27 mouse cellular contexts compared by ENCODE assay signal in genomic region chr17:94808758-94809157, GRCm38 (mm10).
"Had no signal": no experiment of that assay in that cellular context is flagged by ENCODE, and none has a peak within 500 bp of the region (broad histone marks: within the 10 kb centered on the region; RNA-seq: fewer than 3 reads in every experiment).

No protein-coding gene starts in this region.

- ATAC-seq: forebrain, embryonic 13.5 days; forebrain, embryonic 14.5 days; forebrain, embryonic 15.5 days; forebrain, embryonic 16.5 days; forebrain, postnatal 0 days had no signal

- H3K4me2 ChIP-seq: embryonic facial prominence, embryonic 12.5 days; embryonic facial prominence, embryonic 13.5 days; embryonic facial prominence, embryonic 15.5 days; forebrain, embryonic 12.5 days; forebrain, embryonic 13.5 days; forebrain, embryonic 15.5 days had no signal

- H3K4me3 ChIP-seq: embryonic facial prominence, embryonic 10.5 days; embryonic facial prominence, embryonic 12.5 days; embryonic facial prominence, embryonic 13.5 days; embryonic facial prominence, embryonic 15.5 days; erythroblast, embryonic 14.5 days; forebrain, embryonic 10.5 days; forebrain, embryonic 12.5 days; forebrain, embryonic 13.5 days; forebrain, embryonic 15.5 days; gastrocnemius, adult 2 months; heart, adult 2 months had no signal

- H3K27ac ChIP-seq: embryonic facial prominence, embryonic 10.5 days; embryonic facial prominence, embryonic 12.5 days; embryonic facial prominence, embryonic 13.5 days; embryonic facial prominence, embryonic 15.5 days; forebrain, embryonic 10.5 days; forebrain, embryonic 12.5 days; forebrain, embryonic 13.5 days; forebrain, embryonic 15.5 days; gastrocnemius, adult 2 months; heart, adult 2 months had no signal

- H3K4me1 ChIP-seq: embryonic facial prominence, embryonic 10.5 days; embryonic facial prominence, embryonic 12.5 days; embryonic facial prominence, embryonic 13.5 days; embryonic facial prominence, embryonic 15.5 days; forebrain, embryonic 10.5 days; forebrain, embryonic 12.5 days; forebrain, embryonic 13.5 days; forebrain, embryonic 15.5 days had no signal

- H3K27me3 ChIP-seq: embryonic facial prominence, embryonic 12.5 days; embryonic facial prominence, embryonic 13.5 days; embryonic facial prominence, embryonic 15.5 days; forebrain, embryonic 12.5 days; forebrain, embryonic 13.5 days; forebrain, embryonic 15.5 days had no signal

- H3K9ac ChIP-seq: embryonic facial prominence, embryonic 12.5 days; embryonic facial prominence, embryonic 13.5 days; embryonic facial prominence, embryonic 15.5 days; forebrain, embryonic 12.5 days; forebrain, embryonic 13.5 days; forebrain, embryonic 15.5 days; forebrain, postnatal 0 days had no signal

- DNase-seq: cerebellum, adult 9-10 months; cerebellum, adult 9-11 months; cerebellum, postnatal 10 days; cerebellum, postnatal 14 days; cerebellum, postnatal 25 days; cerebellum, postnatal 36 days; embryo, embryonic 11 days; forebrain, postnatal 0 days; gastrocnemius, adult 2 months; gastrocnemius, postnatal 10 days; gastrocnemius, postnatal 14 days; gastrocnemius, postnatal 25 days; gastrocnemius, postnatal 36 days; heart, adult 11 months; heart, adult 18-20 months; heart, adult 2 months had no signal
